Mouse (Mus musculus) liver (tissue): ENCODE data around the gene Nlrp10.

Experiments
- DNase-seq: peaks from one replicate; pipeline ENCODE4 v3.0.0-alpha.2; 2020; ENCODE audit warnings: mixed read lengths

Nlrp10 gene

GRCm38 (mm10) chr7:108884906-108885305 is 45.1 kb downstream of the Nlrp10 start, which contains the start of gene Olfr518:
Gene Olfr518, minus strand, starts transcription at chr7:108885006.
- no peak for DNase-seq

DNA sequence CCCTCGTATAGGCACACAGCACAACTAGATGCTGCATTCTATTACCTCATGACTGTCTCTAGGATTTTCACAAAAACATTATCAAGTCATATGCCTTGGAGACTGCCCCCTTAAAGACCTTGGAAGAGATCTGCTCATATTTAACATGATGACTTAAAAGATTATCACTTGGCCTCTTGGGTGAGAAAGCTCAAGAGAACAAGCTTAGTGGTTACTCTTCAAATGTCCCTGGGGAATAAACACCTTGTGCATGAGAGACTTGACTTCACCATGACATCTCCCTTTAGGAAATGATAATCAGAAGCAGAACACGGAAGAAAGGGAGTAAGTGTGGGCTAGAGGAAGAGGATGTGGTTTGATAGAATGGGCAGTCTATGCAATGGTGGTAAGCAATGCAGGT is 57.7 kb downstream of the Nlrp10 start, which contains the start of gene Olfr517:
Olfr517 (minus strand) TSS at position 101 of the 400 bp plus-strand sequence.
- no peak for DNase-seq
